Mouse (Mus musculus) kidney, embryonic 16.5 days (tissue): ENCODE data around the gene Egf. TPM values are rescaled to one million over a fixed set of nuclear protein-coding genes. Genes with fewer than 3 reads are reported as not detected.
A peak's percentile ranks its signal among the peaks of the same experiment; 100 is the strongest.

Source experiments
- ATAC-seq: fragments of 200-750 bp; cut with Nextera tagmentation; 2 replicates; pipeline ENCODE4 v1.8.0; 2017; ENCODE audit warnings: moderate TSS enrichment; ENCODE audit not compliant: low FRiP score, low TSS enrichment
- H3K27ac ChIP-seq: fragments of 300-500 bp; sonication (generic); 2 replicates; pipeline ENCODE4 v1.5.1; 2014; ENCODE audit warnings: low read length
- H3K27me3 ChIP-seq: fragments of 300-500 bp; sonication (generic); 2 replicates; pipeline ENCODE4 v1.6.1; 2014; ENCODE audit warnings: low read length, control low read depth, mixed read lengths; ENCODE audit not compliant: insufficient read depth
- H3K36me3 ChIP-seq: fragments of 300-500 bp; sonication (generic); 2 replicates; pipeline ENCODE4 v1.6.1; 2014; ENCODE audit warnings: low read length, control low read depth, mixed read lengths; ENCODE audit not compliant: insufficient read depth
- H3K4me1 ChIP-seq: fragments of 300-500 bp; sonication (generic); 2 replicates; pipeline ENCODE4 v1.6.1; 2014; ENCODE audit warnings: low read length, control low read depth, mixed read lengths; ENCODE audit not compliant: insufficient read depth
- H3K4me2 ChIP-seq: fragments of 300-500 bp; sonication (generic); replicated peaks from 2 replicates; pipeline ENCODE4 v1.6.1; 2014; ENCODE audit warnings: low read depth, low read length
- H3K4me3 ChIP-seq: fragments of 300-500 bp; sonication (generic); 2 replicates; pipeline ENCODE4 v1.5.1; 2014; ENCODE audit warnings: mild to moderate bottlenecking, low read length
- H3K9ac ChIP-seq: fragments of 300-500 bp; sonication (generic); replicated peaks from 2 replicates; pipeline ENCODE4 v1.6.1; 2014; ENCODE audit warnings: low read length
- H3K9me3 ChIP-seq: fragments of 300-500 bp; sonication (generic); 2 replicates; pipeline ENCODE4 v1.6.1; 2016; ENCODE audit warnings: low read length, control low read depth
- WGBS: fragments of 180-500 bp; shearing (Covaris S2); extraction: QIAGEN DNeasy Blood & Tissue Kit; methylation state at CpG from one replicate; pipeline ENCODE4 v1.1.7; 2014; 5-methylcytosine and 5-hydroxymethylcytosine counted together
- polyA plus RNA-seq: library from polyadenylated mRNA; unstranded; fragments of >200 nt; fragmentation: Nextera tagmentation; extraction: Ambion mirVana; gene quantifications from 2 replicates; pipeline ENCODE4 v1.2.1, GENCODE M21; 2015

The Egf gene
- polyA plus RNA-seq, 1 experiment from 2014 or later = 2.4 TPM

- Histone ChIP-seq H3K4me2 (peak overlapping the region; percentile 71), H3K27ac (peak overlapping the region; percentile 86), H3K27me3 (no peaks in the 10 kb centered on the region), H3K4me1 (peaks cover 5% of the 10 kb centered on the region; the same call in 1 of the 2 replicates), H3K36me3 (no peaks in the 10 kb centered on the region), H3K9me3 (no peaks in the 10 kb centered on the region), H3K9ac (peak overlapping the region; percentile 81), H3K4me3 (peak overlapping the region; percentile 69)
- peak; percentile 98 for ATAC-seq
- WGBS = under 1% methylated on average over 24 of the region's 24 CpGs
These were observed 30.1 kb downstream of the Egf start for GRCm38 (mm10) chr3:129724961-129725501.

GRCm38 (mm10) chr3:129724505-129724904 lies 30.6 kb downstream of the Egf start:
- H3K9me3 ChIP-seq = no peaks in the 10 kb centered on the region
- 62% methylated on average over 5 of the region's 5 CpGs for WGBS

GRCm38 (mm10) chr3:129723311-129723710 lies 31.8 kb downstream of the Egf start:
- no peak for ATAC-seq
- no peak overlapping the region for H3K27ac ChIP-seq
- H3K4me2 ChIP-seq = no peak overlapping the region
- H3K36me3 ChIP-seq = no peaks in the 10 kb centered on the region
- 81% methylated on average over 4 of the region's 4 CpGs for WGBS
- peaks cover 5% of the 10 kb centered on the region; the same call in 1 of the 2 replicates for H3K4me1 ChIP-seq
- no peaks in the 10 kb centered on the region for H3K9me3 ChIP-seq
- H3K4me3 ChIP-seq = no peak overlapping the region
- no peaks in the 10 kb centered on the region for H3K27me3 ChIP-seq
- H3K9ac ChIP-seq = no peak overlapping the region

More at GRCm38 (mm10) chr3:129724505-129724904, 30.6 kb downstream of the Egf start:
- Histone ChIP-seq H3K4me3 (peak overlapping the region; percentile 69), H3K4me2 (peak overlapping the region; percentile 71), H3K36me3 (no peaks in the 10 kb centered on the region), H3K4me1 (peaks cover 5% of the 10 kb centered on the region; the same call in 1 of the 2 replicates), H3K27me3 (no peaks in the 10 kb centered on the region), H3K27ac (no peak overlapping the region), H3K9ac (peak overlapping the region; percentile 81)
- ATAC-seq = peak; percentile 57

GRCm38 (mm10) chr3:129714542-129715145 lies 40.5 kb downstream of the Egf start:
- Histone ChIP-seq H3K4me3 (no peak overlapping the region), H3K4me1 (no peaks in the 10 kb centered on the region), H3K27ac (no peak overlapping the region), H3K9me3 (no peaks in the 10 kb centered on the region), H3K27me3 (no peaks in the 10 kb centered on the region), H3K4me2 (no peak overlapping the region), H3K36me3 (no peaks in the 10 kb centered on the region), H3K9ac (no peak overlapping the region)
- 72% methylated on average over 15 of the region's 15 CpGs for WGBS
- ATAC-seq = no peak

- Histone ChIP-seq H3K36me3 (no peaks in the 10 kb centered on the region), H3K27me3 (no peaks in the 10 kb centered on the region), H3K4me3 (no peak overlapping the region), H3K4me1 (no peaks in the 10 kb centered on the region), H3K9ac (no peak overlapping the region), H3K27ac (no peak overlapping the region), H3K4me2 (no peak overlapping the region), H3K9me3 (no peaks in the 10 kb centered on the region)
- 19% methylated on average over 5 of the region's 5 CpGs for WGBS
- ATAC-seq = peak; percentile 69; the same call in 1 of the 2 replicates
These were observed 47.0 kb downstream of the Egf start for GRCm38 (mm10) chr3:129708157-129708556.

- ATAC-seq = peak; percentile 86
- H3K27ac ChIP-seq = 0 out of 2 replicates have a peak overlapping the region, but pooled peaks have one; percentile 14
- 33% methylated on average over 8 of the region's 8 CpGs for WGBS
These were observed 56.2 kb downstream of the Egf start for GRCm38 (mm10) chr3:129698882-129699281.

GRCm38 (mm10) chr3:129698365-129698764 lies 56.8 kb downstream of the Egf start:
- WGBS = 46% methylated on average over 6 of the region's 6 CpGs
- H3K4me2 ChIP-seq = peak overlapping the region; percentile 0; the same call in 1 of the 2 replicates
- H3K9me3 ChIP-seq = no peaks in the 10 kb centered on the region
- H3K27ac ChIP-seq = peak overlapping the region; percentile 14; the same call in 1 of the 2 replicates
- H3K27me3 ChIP-seq = no peaks in the 10 kb centered on the region
- peak; percentile 56; the same call in 1 of the 2 replicates for ATAC-seq
- H3K9ac ChIP-seq = no peak overlapping the region
- no peaks in the 10 kb centered on the region for H3K36me3 ChIP-seq
- H3K4me1 ChIP-seq = peaks cover 6% of the 10 kb centered on the region; the same call in 1 of the 2 replicates
- no peak overlapping the region for H3K4me3 ChIP-seq

More at GRCm38 (mm10) chr3:129698882-129699281, 56.2 kb downstream of the Egf start:
- Histone ChIP-seq H3K4me2 (peak overlapping the region; percentile 0; the same call in 1 of the 2 replicates), H3K36me3 (no peaks in the 10 kb centered on the region), H3K9ac (no peak overlapping the region), H3K4me1 (peaks cover 6% of the 10 kb centered on the region; the same call in 1 of the 2 replicates), H3K4me3 (no peak overlapping the region), H3K27me3 (no peaks in the 10 kb centered on the region), H3K9me3 (no peaks in the 10 kb centered on the region)

- H3K4me1 ChIP-seq = peaks cover 6% of the 10 kb centered on the region; the same call in 1 of the 2 replicates
- no peak overlapping the region for H3K27ac ChIP-seq
- no peak for ATAC-seq
- no peak overlapping the region for H3K9ac ChIP-seq
- no peaks in the 10 kb centered on the region for H3K9me3 ChIP-seq
- no peak overlapping the region for H3K4me2 ChIP-seq
- 69% methylated on average over 10 of the region's 10 CpGs for WGBS
- H3K27me3 ChIP-seq = no peaks in the 10 kb centered on the region
- no peak overlapping the region for H3K4me3 ChIP-seq
- no peaks in the 10 kb centered on the region for H3K36me3 ChIP-seq
These were observed 57.4 kb downstream of the Egf start for GRCm38 (mm10) chr3:129697691-129698090.

- H3K4me1 ChIP-seq = peaks cover 6% of the 10 kb centered on the region; the same call in 1 of the 2 replicates
- no peak for ATAC-seq
- WGBS = 83% methylated on average over 8 of the region's 8 CpGs
These were observed 59.2 kb downstream of the Egf start for GRCm38 (mm10) chr3:129695943-129696342.

GRCm38 (mm10) chr3:129693581-129693980 lies 61.5 kb downstream of the Egf start:
- no peaks in the 10 kb centered on the region for H3K27me3 ChIP-seq
- WGBS = 87% methylated on average over 4 of the region's 4 CpGs
- H3K9me3 ChIP-seq = no peaks in the 10 kb centered on the region
- no peak overlapping the region for H3K27ac ChIP-seq
- no peak overlapping the region for H3K4me2 ChIP-seq
- 0 out of 2 replicates have a peak, but pooled peaks have one; percentile 28 for ATAC-seq
- peaks cover 6% of the 10 kb centered on the region; the same call in 1 of the 2 replicates for H3K4me1 ChIP-seq
- H3K9ac ChIP-seq = no peak overlapping the region
- no peak overlapping the region for H3K4me3 ChIP-seq
- no peaks in the 10 kb centered on the region for H3K36me3 ChIP-seq

More at GRCm38 (mm10) chr3:129695943-129696342, 59.2 kb downstream of the Egf start:
- H3K9ac ChIP-seq = no peak overlapping the region
- H3K27ac ChIP-seq = no peak overlapping the region
- H3K9me3 ChIP-seq = no peaks in the 10 kb centered on the region
- no peaks in the 10 kb centered on the region for H3K36me3 ChIP-seq
- H3K4me3 ChIP-seq = no peak overlapping the region
- no peaks in the 10 kb centered on the region for H3K27me3 ChIP-seq
- H3K4me2 ChIP-seq = no peak overlapping the region
